Mouse (Mus musculus) E14TG2a.4 (cell line): ENCODE results near the gene Smarcc2.

ENCODE experiments used
- CTCF ChIP-seq: conservative IDR thresholded peaks from 2 replicates; pipeline ENCODE4 v1.5.1; 2014; ENCODE audit warnings: low read length
- POU5F1 ChIP-seq: IDR thresholded peaks from 2 replicates; pipeline ENCODE4 v1.6.1; 2014; ENCODE audit warnings: low read length, borderline replicate concordance

GRCm38 (mm10) chr10:128454471-128454870 is 4.6 kb upstream of the Smarcc2 start:
- TF ChIP-seq CTCF (no peak), POU5F1 (no peak)
